ENCODE assay signal across 9 mouse cellular contexts in the genomic region with DNA sequence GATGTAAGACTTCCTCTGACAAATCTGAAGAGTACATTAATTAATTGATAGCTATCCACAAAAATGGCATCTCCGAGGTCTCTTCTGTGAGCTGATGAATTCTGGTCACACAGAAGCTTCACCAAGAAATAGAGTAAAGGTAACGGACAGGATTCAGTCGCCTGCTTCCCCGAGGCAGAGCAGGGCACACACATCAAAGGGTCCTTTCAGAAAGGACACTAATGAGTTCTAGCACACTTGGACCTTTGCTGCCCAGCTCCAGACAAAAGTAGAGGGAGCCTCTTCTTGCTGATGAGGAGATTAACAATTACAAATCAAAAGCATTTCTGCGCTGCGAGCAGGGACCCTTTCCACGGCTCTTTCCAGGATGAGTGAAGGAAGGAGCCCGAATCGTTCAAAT.
DNase-seq lines count a peak whose midpoint lies in the region; ATAC-seq and TF ChIP-seq lines count a peak whose summit lies in the region.
"Had no signal": no experiment of that assay in that cellular context is flagged by ENCODE, and none has a peak within 500 bp of the region (broad histone marks: within the 10 kb centered on the region; RNA-seq: fewer than 3 reads in every experiment).

No protein-coding gene starts in this region.

- peak overlapping the region; percentile 65 for H3K9ac ChIP-seq in heart, embryonic 13.5 days
- no peak overlapping the region for H3K9ac ChIP-seq in midbrain, embryonic 11.5 days (ENCODE audit: low read length)
- H3K9ac ChIP-seq in stomach, postnatal 0 days (ENCODE audit: low read length), result no peak overlapping the region

- no peaks in the 10 kb centered on the region for H3K9me3 ChIP-seq in heart, embryonic 13.5 days
- H3K9me3 ChIP-seq in midbrain, embryonic 10.5 days (replicated peaks), result no peaks in the 10 kb centered on the region
- H3K9me3 ChIP-seq in midbrain, embryonic 11.5 days (ENCODE audit: control insufficient read depth, low read length), result no peaks in the 10 kb centered on the region
- no peaks in the 10 kb centered on the region for H3K9me3 ChIP-seq in limb, embryonic 10.5 days (replicated peaks)
- no peaks in the 10 kb centered on the region for H3K9me3 ChIP-seq in stomach, postnatal 0 days (ENCODE audit: control insufficient read depth, low read length)

- no peaks in the 10 kb centered on the region for H3K36me3 ChIP-seq in heart, embryonic 13.5 days
- H3K36me3 ChIP-seq in midbrain, embryonic 10.5 days, result no peaks in the 10 kb centered on the region
- no peaks in the 10 kb centered on the region for H3K36me3 ChIP-seq in midbrain, embryonic 11.5 days (ENCODE audit: control insufficient read depth, insufficient read depth, low read length)
- no peaks in the 10 kb centered on the region for H3K36me3 ChIP-seq in limb, embryonic 10.5 days
- H3K36me3 ChIP-seq in stomach, postnatal 0 days (ENCODE audit: control insufficient read depth, insufficient read depth, low read length), result no peaks in the 10 kb centered on the region

- H3K27me3 ChIP-seq in heart, embryonic 13.5 days (replicated peaks), result no peaks in the 10 kb centered on the region
- no peaks in the 10 kb centered on the region for H3K27me3 ChIP-seq in midbrain, embryonic 10.5 days (ENCODE audit: low read depth, poor library complexity, severe bottlenecking)
- H3K27me3 ChIP-seq in midbrain, embryonic 11.5 days (ENCODE audit: control insufficient read depth, insufficient read depth, low read length), result no peaks in the 10 kb centered on the region
- H3K27me3 ChIP-seq in limb, embryonic 10.5 days (ENCODE audit: low read depth, poor library complexity, severe bottlenecking), result no peaks in the 10 kb centered on the region
- H3K27me3 ChIP-seq in stomach, postnatal 0 days (ENCODE audit: control insufficient read depth, insufficient read depth, low read length), result no peaks in the 10 kb centered on the region

- H3K4me3 ChIP-seq in heart, embryonic 13.5 days, result peak overlapping the region; percentile 38
- H3K4me3 ChIP-seq in midbrain, embryonic 10.5 days, result no peak overlapping the region
- H3K4me3 ChIP-seq in midbrain, embryonic 11.5 days (ENCODE audit: low read depth, low read length), result no peak overlapping the region
- peak overlapping the region; percentile 13 for H3K4me3 ChIP-seq in limb, embryonic 10.5 days
- H3K4me3 ChIP-seq in stomach, postnatal 0 days (ENCODE audit: low read depth, low read length), result no peak overlapping the region

- ATAC-seq in heart, embryonic 13.5 days (ENCODE audit: extremely low read depth, insufficient number of reproducible peaks, low FRiP score, low TSS enrichment), result no peak
- no peak for ATAC-seq in midbrain, embryonic 11.5 days (ENCODE audit: low FRiP score)
- ATAC-seq in stomach, postnatal 0 days (ENCODE audit: low FRiP score, low TSS enrichment), result no peak

- TF ChIP-seq CTCF in stomach, postnatal 0 days (IDR thresholded peaks at IDR 0.05; ENCODE audit: low read depth), result no peak

- intact Hi-C loops in heart, postnatal 14 days (cut with DNase I), result loop anchor here (2.0 to 5.0 kb wide), 2 partner anchors 38 to 49 kb away; no protein-coding TSS in a partner anchor

- peaks cover 44% of the 10 kb centered on the region for H3K4me1 ChIP-seq in heart, embryonic 13.5 days
- peaks cover 26% of the 10 kb centered on the region for H3K4me1 ChIP-seq in midbrain, embryonic 10.5 days
- H3K4me1 ChIP-seq in midbrain, embryonic 11.5 days (ENCODE audit: control insufficient read depth, insufficient read depth, low read length), result peaks cover 7% of the 10 kb centered on the region
- peaks cover 27% of the 10 kb centered on the region for H3K4me1 ChIP-seq in limb, embryonic 10.5 days
- no peaks in the 10 kb centered on the region for H3K4me1 ChIP-seq in stomach, postnatal 0 days (replicated peaks; ENCODE audit: control insufficient read depth, insufficient read depth)

- TF ChIP-seq EP300 in stomach, postnatal 0 days (optimal IDR thresholded peaks at IDR 0.05), result no peak

- H3K27ac ChIP-seq in heart, embryonic 13.5 days (replicated peaks), result peak overlapping the region; percentile 77
- 0 out of 2 replicates have a peak overlapping the region, but pooled peaks have one; percentile 9 for H3K27ac ChIP-seq in midbrain, embryonic 10.5 days (replicated peaks)
- no peak overlapping the region for H3K27ac ChIP-seq in midbrain, embryonic 11.5 days (ENCODE audit: low read depth, low read length)
- peak overlapping the region; percentile 67 for H3K27ac ChIP-seq in limb, embryonic 10.5 days
- 0 out of 2 replicates have a peak overlapping the region, but pooled peaks have one; percentile 40 for H3K27ac ChIP-seq in stomach, postnatal 0 days (replicated peaks)

- peak overlapping the region; percentile 51 for H3K4me2 ChIP-seq in heart, embryonic 13.5 days
- H3K4me2 ChIP-seq in midbrain, embryonic 11.5 days, result no peak overlapping the region
- no peak overlapping the region for H3K4me2 ChIP-seq in stomach, postnatal 0 days (replicated peaks; ENCODE audit: low read depth)

- WGBS in heart, embryonic 13.5 days, result 53% methylated on average over 9 of the region's 9 CpGs
- WGBS in midbrain, embryonic 10.5 days, result 34% methylated on average over 9 of the region's 9 CpGs
- 27% methylated on average over 9 of the region's 9 CpGs for WGBS in midbrain, embryonic 11.5 days
- 56% methylated on average over 9 of the region's 9 CpGs for WGBS in limb, embryonic 10.5 days
- WGBS in stomach, postnatal 0 days, result 71% methylated on average over 9 of the region's 9 CpGs

- no peak for DNase-seq in heart, postnatal 14 days
- DNase-seq in midbrain, embryonic 10.5 days (ENCODE audit: low spot score), result no peak
- no peak for DNase-seq in midbrain, embryonic 11.5 days (ENCODE audit: low spot score, missing footprints)
- no peak for DNase-seq in limb, embryonic 10.5 days (ENCODE audit: low spot score)
- no peak for DNase-seq in stomach, postnatal 0 days (ENCODE audit: low spot score)
- no peak for DNase-seq in frontal cortex, postnatal 10 days (ENCODE audit: low spot score in 2 of 2)
- DNase-seq in left cerebral cortex, adult 8-10 months (ENCODE audit: low spot score in 2 of 2), result no peak
- DNase-seq: right cerebral cortex, postnatal 14 days had no signal

Comparison
In these comparisons a context has a peak if more than half of its experiments do, and no peak if none do; other contexts are left out.
1. H3K4me3 ChIP-seq: peak in heart, embryonic 13.5 days (single experiment) and limb, embryonic 10.5 days (single experiment); none in midbrain, embryonic 10.5 days (single experiment), midbrain, embryonic 11.5 days (single experiment) and stomach, postnatal 0 days (single experiment).